Mouse (Mus musculus) small intestine, adult 2 months (tissue): Measurements from ENCODE around the gene Carmil2. TPM values are rescaled to one million over a fixed set of nuclear protein-coding genes. Genes with fewer than 3 reads are reported as not detected.

Experiments
- H3K27ac ChIP-seq: fragments of 200-500 bp; 2 replicates; pipeline ENCODE4 v1.5.1; 2012; ENCODE audit warnings: low read depth, low read length, control low read depth, inconsistent platforms; ENCODE audit not compliant: insufficient read depth
- H3K27me3 ChIP-seq: fragments of 200-500 bp; 2 replicates; pipeline ENCODE4 v1.6.1; 2012; ENCODE audit warnings: mild to moderate bottlenecking, moderate library complexity, low read length, inconsistent platforms; ENCODE audit not compliant: control insufficient read depth, insufficient read depth
- H3K36me3 ChIP-seq: fragments of 200-500 bp; 2 replicates; pipeline ENCODE4 v1.6.1; 2012; ENCODE audit warnings: mild to moderate bottlenecking, low read length, control low read depth, inconsistent platforms; ENCODE audit not compliant: control insufficient read depth, insufficient read depth
- H3K4me1 ChIP-seq: fragments of 200-500 bp; 2 replicates; pipeline ENCODE4 v1.6.1; 2012; ENCODE audit warnings: low read length, inconsistent platforms, mixed read lengths; ENCODE audit not compliant: control insufficient read depth, insufficient read depth, insufficient read length
- H3K4me3 ChIP-seq: fragments of 200-500 bp; 2 replicates; pipeline ENCODE4 v1.5.1; 2012; ENCODE audit warnings: low read depth, mild to moderate bottlenecking, control low read depth, inconsistent platforms, low read length, moderate library complexity
- CTCF ChIP-seq: fragments of 200-500 bp; IDR thresholded peaks from 2 replicates; pipeline ENCODE4 v1.5.1; 2012; ENCODE audit warnings: low read depth, mild to moderate bottlenecking, control low read depth, inconsistent platforms, low read length, moderate library complexity, mixed read lengths; ENCODE audit not compliant: insufficient replicate concordance, insufficient read length; ENCODE audit errors: extremely low read depth
- POLR2A ChIP-seq: fragments of 200-500 bp; IDR thresholded peaks from 2 replicates; pipeline ENCODE4 v1.6.1; 2012; ENCODE audit warnings: low read depth, mild to moderate bottlenecking, control low read depth, inconsistent platforms, low read length, moderate library complexity
- WGBS: fragments of 180-500 bp; shearing (Covaris S2); methylation state at CpG from one replicate; pipeline ENCODE4 v1.1.7; 2018; 5-methylcytosine and 5-hydroxymethylcytosine counted together
- polyA plus RNA-seq: library from polyadenylated mRNA; depleted of rRNA; stranded (reverse); fragments of >200 nt; gene quantifications from 2 replicates; pipeline ENCODE4 v1.2.3, GENCODE M21; 2012; rRNA removed

Gene Carmil2
- polyA plus RNA-seq, result 2.9 and 5.4 TPM in 2 replicates

DNA sequence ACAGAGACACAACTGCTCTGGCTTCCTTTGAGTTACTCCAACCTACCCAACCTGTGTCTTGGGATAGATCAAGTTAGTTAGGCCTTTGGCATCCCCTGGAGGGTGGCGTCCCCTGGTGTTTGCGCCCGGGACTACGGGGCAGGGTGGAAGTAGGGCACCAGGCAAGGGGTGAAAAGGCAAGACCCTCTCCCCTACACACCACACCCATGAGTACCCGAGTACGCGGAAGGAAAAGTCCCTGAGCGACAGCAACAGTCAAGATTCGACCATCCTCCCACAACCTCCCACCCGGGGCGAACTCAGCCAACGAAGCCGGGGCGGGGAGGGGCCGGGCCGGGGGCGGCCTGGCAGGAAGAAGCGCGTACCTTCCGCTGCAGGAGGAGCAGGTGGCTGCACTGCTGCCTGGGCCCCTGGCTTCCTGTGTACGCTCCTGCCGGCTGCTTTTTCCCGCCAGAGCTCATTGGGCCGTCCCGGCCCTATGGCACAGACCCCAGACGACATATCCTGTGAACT is at the start of gene Carmil2:
Carmil2 (plus strand) TSS at position 479 of the 513 bp plus-strand sequence.
- peak within 1 kb of the TSS; percentile 57 for H3K4me3 ChIP-seq
- peaks cover 21% of the 10 kb centered on the region for H3K36me3 ChIP-seq
- no peaks in the 10 kb centered on the region; the same call in 1 of the 2 replicates for H3K4me1 ChIP-seq
- H3K27ac ChIP-seq, result no peak within 1 kb of the TSS
- 5% methylated on average over 26 of the region's 26 CpGs for WGBS
- no peaks in the 10 kb centered on the region for H3K27me3 ChIP-seq
- TF ChIP-seq CTCF, result peak; percentile 68; the same call in 1 of the 2 replicates
- TF ChIP-seq POLR2A, result no peak

DNA sequence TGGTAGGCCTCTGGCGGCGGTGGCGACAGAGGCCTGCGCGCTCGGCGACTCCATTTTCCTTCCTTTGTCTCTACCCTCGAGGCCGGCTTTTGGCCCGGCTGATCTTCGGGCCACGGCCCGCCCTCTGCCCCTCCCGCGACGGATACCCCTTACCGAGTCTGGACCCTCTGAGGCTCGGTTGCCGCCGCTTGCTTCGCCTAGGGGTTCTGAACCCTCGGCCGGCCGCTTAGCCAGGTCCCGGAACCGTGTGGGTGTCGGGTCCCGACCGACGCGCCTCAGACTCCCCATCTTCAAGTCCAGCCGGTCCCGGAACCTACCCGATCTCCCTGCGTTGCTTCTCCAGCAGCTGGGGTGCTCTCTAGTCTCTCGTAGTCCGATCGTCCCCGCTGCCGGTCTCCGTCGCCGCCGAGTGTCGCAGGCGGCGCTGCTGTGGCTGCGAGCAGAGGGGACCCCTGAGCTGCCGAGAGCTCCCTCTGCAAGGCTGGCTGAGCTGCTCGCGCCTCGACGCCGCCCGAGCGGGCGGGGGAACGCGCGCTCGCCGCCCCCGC is 49.0 kb upstream of the Carmil2 start, which contains the start of gene Agrp:
Agrp (minus strand) TSS at position 431 of the 548 bp plus-strand sequence.
- no peak for TF ChIP-seq CTCF
- Histone ChIP-seq H3K27ac (peak within 1 kb of the TSS; percentile 98), H3K36me3 (no peaks in the 10 kb centered on the region), H3K4me3 (peak within 1 kb of the TSS; percentile 73), H3K4me1 (no peaks in the 10 kb centered on the region; the same call in 1 of the 2 replicates), H3K27me3 (no peaks in the 10 kb centered on the region)
- under 1% methylated on average over 58 of the region's 63 CpGs for WGBS

DNA sequence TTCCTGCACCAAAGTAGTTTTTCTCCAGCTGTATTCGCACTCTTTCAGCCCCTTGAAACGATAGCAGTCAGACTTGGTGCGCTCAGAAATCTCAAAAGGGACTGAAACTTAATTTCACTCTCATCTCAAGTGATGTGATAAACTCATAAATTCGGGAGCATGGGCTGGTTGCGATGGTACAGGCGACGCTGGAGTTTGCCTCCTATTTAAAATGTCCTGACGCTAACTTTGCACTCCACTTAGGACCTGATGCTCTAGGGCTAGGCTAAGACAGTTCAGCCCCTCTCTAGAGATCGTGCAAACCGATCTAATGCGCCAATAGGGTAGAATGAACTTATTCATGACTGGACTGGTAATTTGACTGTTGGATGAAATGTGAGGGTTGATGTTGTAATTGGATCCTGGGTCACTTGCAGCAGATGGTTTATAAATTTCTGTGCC is 48.5 kb upstream of the Carmil2 start:
- Histone ChIP-seq H3K4me1 (no peaks in the 10 kb centered on the region; the same call in 1 of the 2 replicates), H3K4me3 (peak overlapping the region; percentile 73), H3K27ac (peak overlapping the region; percentile 98), H3K27me3 (no peaks in the 10 kb centered on the region), H3K36me3 (no peaks in the 10 kb centered on the region)
- TF ChIP-seq POLR2A (no peak), CTCF (no peak)
- under 1% methylated on average over 11 of the region's 11 CpGs for WGBS

DNA sequence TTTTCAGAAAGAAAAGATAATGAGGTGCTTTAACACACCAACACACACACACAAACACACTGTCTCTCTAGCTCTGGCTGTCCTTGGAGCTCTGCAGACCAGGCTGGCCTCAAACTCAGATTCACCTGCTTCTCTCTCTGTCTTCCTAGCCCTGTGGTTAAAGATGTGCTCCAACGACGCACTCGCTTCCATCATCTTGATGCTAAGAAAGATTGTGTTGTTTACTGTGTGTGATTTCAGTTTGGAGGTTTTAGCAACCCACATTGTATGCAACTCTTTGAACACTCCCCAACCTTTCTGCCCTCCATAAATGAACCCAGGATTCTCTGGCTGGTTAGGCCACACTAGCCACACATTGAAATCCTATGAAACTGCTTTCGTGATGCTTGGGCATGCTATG is 47.6 kb upstream of the Carmil2 start:
- H3K27ac ChIP-seq, result no peak overlapping the region
- H3K4me3 ChIP-seq, result no peak overlapping the region
- no peaks in the 10 kb centered on the region for H3K27me3 ChIP-seq
- H3K36me3 ChIP-seq, result peaks cover 3% of the 10 kb centered on the region; the same call in 1 of the 2 replicates
- no peaks in the 10 kb centered on the region; the same call in 1 of the 2 replicates for H3K4me1 ChIP-seq
- TF ChIP-seq POLR2A, result no peak
- TF ChIP-seq CTCF, result no peak
- 74% methylated on average over 4 of the region's 4 CpGs for WGBS

DNA sequence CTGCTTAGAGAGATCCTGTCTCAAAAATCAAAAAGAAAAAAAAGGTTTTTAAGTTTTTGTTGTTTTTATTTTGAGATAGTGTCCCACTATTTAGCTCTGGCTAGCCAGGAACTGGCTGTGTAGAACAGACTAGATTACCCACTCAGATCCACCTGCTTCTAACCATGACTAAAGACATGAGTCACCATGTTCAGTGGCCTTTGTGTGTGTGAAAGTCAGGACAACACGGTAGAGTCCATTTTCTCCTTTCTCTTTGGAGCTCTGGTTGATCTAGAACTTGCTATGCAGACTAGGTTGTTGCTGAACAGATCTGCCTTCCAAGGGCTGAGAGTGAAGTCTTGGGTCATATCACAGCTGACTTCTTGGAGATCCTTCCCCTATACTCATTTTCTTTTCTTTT is 46.2 kb upstream of the Carmil2 start:
- WGBS, result 11% methylated on average over 1 of the region's 1 CpGs
- TF ChIP-seq POLR2A (no peak), CTCF (no peak)
- Histone ChIP-seq H3K27me3 (no peaks in the 10 kb centered on the region), H3K36me3 (peaks cover 7% of the 10 kb centered on the region), H3K4me1 (no peaks in the 10 kb centered on the region; the same call in 1 of the 2 replicates), H3K27ac (0 out of 2 replicates have a peak overlapping the region, but pooled peaks have one; percentile 9), H3K4me3 (no peak overlapping the region)

DNA sequence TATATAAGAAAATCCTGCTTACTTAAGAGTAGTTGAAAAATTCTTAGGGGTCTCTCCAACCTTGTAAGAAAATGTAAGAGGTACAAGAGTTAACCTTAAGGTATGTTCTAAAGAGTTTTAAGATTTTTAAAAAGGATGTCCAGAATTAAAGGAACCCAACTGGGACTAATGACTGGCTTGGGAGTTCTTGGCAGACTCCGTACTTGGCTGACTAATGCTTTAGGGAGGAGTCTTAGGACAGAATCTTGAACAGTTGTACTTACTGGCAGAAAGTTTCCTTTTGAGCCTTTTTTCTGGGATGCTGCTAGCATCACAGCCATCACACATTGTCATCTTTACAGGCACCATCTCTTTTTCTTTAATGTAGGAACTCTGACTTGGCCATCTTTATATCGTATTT is 45.6 kb upstream of the Carmil2 start:
- 46% methylated on average over 2 of the region's 2 CpGs for WGBS
- no peak for TF ChIP-seq POLR2A
- TF ChIP-seq CTCF, result no peak
- Histone ChIP-seq H3K4me1 (no peaks in the 10 kb centered on the region; the same call in 1 of the 2 replicates), H3K27me3 (no peaks in the 10 kb centered on the region), H3K36me3 (peaks cover 12% of the 10 kb centered on the region), H3K4me3 (no peak overlapping the region), H3K27ac (no peak overlapping the region)

DNA sequence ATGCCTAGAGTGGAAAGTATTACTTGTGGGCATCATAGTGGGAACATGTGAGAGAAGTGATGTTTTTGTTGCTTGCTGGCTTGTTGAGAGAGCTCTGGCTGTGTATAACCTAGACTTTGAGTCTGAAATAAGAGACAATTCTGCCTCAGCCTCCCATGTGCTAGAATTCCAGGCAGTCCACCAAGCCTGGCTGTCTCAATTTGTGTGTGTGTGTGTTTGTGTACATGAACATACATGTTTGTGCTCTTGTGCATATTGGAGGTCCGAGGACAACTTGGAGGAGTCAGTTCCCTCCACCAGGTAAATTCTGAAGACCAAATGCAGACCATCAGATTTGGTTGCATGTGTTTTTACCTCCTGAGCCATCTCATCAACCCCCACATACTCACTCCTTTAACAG is 40.9 kb upstream of the Carmil2 start:
- Histone ChIP-seq H3K27me3 (no peaks in the 10 kb centered on the region), H3K27ac (no peak overlapping the region), H3K4me3 (no peak overlapping the region), H3K36me3 (peaks cover 18% of the 10 kb centered on the region), H3K4me1 (no peaks in the 10 kb centered on the region)
- TF ChIP-seq POLR2A (no peak), CTCF (no peak)
- WGBS, result 81% methylated on average over 1 of the region's 1 CpGs

DNA sequence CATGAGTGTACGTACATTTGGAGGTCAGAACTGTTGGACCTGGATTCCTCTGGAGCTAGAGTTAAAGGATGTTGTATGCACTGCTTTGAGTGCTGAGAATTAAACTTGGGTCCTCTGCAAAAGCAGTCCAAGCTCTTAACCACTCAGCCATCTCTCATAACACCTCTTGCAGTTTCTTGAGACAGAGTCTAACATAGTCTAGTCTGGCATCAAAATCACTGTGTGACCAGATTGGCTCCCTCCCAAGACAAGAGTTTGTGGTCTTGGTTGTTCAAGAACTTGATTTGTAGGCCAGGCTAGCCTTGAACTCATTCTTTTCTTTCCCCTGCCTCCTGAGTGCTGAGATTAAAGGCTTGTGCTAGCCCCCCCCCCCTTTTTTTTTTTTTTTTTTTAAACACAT is 37.1 kb upstream of the Carmil2 start:
- Histone ChIP-seq H3K4me1 (no peaks in the 10 kb centered on the region; the same call in 1 of the 2 replicates), H3K36me3 (peaks cover 22% of the 10 kb centered on the region), H3K27me3 (no peaks in the 10 kb centered on the region), H3K27ac (no peak overlapping the region), H3K4me3 (no peak overlapping the region)
- WGBS, result 97% methylated on average over 1 of the region's 1 CpGs
- no peak for TF ChIP-seq CTCF
- no peak for TF ChIP-seq POLR2A
